Mouse (Mus musculus): ENCODE data around the gene Neu1.
"Not testable (repeated sequence)": the region's sequence is repeated elsewhere in the genome, so short reads cannot be mapped to it uniquely, and the experiment has no call there.

Neu1 gene

DNA sequence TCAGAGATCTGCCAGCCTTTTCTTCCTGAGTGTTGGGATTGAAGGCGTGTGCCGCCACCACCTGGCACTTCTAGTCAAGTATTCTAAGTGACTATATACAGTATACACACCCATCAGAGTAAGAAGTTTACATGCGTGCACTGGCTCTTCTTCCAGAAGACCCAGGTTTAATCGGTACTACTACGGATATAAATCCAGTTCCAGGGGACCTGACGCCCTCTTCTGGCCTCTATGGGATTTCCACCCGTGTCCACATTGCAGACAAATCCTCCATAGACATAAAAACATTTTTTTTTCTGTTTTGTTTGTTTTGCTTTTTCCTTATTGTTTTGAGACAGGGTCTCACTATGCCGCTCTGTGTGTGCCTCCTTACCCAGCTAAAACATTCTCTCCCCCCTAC lies 16.6 kb downstream of the Neu1 start:
- CTCF ChIA-PET: interaction anchor here (0.6 to 1.0 kb wide), 3 partner anchors 17 to 48 kb away, joined by 3 to 18 read pairs (median 3); partner anchors contain the start of gene Neu1

DNA sequence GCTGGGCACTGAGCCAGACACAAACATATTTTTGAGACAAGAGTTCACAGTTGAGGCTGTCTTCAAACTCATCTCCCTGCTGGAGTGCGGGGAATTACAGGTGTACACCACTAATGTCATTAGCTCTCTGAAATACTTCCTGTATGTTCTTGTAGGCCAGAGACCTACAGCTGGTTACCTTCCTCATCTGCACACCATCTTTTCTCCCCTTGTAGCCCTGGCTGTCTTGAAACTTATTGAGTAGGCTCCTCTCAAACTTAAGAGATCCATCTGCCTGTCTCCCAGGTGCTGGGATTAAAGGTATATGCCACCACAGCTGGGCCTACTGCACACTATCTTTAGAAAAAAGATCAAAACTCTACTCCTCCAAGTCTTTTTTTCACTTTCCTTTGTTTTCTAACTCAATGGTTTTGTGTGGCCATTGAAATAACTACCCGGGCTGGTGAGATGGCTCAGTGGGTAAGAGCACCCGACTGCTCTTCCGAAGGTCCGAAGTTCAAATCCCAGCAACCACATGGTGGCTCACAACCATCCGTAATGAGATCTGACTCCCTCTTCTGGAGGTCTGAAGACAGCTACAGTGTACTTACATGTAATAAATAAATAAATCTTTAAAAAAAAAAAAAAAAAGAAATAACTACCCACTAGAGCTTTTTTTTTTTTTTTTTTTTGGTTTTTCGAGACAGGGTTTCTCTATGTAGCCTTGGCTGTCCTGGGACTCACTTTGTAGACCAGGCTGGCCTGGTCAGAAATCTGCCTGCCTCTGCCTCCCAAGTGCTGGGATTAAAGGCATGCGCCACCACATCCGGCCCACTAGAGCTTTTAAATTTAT lies 17.9 kb downstream of the Neu1 start:
- CTCF ChIA-PET: interaction anchor here (0.6 to 0.8 kb wide), 3 partner anchors 140 to 222 kb away, joined by 3 to 11 read pairs (median 3); no protein-coding TSS in a partner anchor

GRCm38 (mm10) chr17:34949553-34949969 lies 18.5 kb downstream of the Neu1 start:
- CTCF ChIA-PET: no interaction called here

- CTCF ChIA-PET: no interaction called here
These were observed 19.7 kb downstream of the Neu1 start for GRCm38 (mm10) chr17:34950514-34951455.

DNA sequence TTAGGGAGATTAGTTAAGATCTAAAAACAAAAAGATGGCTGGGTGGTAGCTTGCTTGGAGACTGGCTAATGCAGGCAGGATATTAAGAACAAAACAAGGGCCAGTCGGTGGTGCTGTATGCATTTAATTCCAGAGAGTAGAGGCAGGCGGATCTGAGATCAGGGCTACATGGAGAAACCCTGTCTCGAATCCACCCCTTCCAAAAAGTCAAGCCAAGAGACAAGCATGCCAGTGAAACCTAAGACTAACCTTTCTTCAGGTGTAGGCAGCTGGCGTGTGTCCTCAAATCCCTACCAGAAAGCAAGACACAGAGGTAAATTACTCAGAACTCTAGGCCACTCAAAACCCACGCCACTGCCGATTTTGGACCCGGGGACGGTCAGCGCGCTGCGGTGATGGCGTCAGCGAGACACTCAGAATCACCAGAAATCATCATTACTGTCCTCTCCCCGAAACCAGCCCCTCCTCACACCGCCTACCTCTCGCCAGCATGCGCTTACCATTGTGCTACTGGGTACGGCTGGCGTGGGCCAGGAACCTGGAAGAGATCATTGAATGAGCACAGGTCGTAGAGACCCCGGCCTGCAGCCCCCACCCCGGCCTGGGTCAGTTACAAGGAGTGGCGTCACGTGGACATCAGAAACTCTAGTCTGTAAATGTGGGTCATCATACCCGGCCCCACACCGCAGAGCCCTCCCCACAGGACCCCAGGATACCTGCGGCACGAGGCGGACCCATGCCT lies 20.8 kb downstream of the Neu1 start:
- CTCF ChIA-PET: interaction anchor here (0.6 to 0.7 kb wide), 2 partner anchors 42 to 306 kb away, joined by 3 read pairs; no protein-coding TSS in a partner anchor

GRCm38 (mm10) chr17:34952378-34953040 lies 21.5 kb downstream of the Neu1 start:
- CTCF ChIA-PET: interaction anchor here (0.6 to 0.7 kb wide), 2 partner anchors 41 to 305 kb away, joined by 3 read pairs; no protein-coding TSS in a partner anchor

- CTCF ChIA-PET: no interaction called here
These were observed 22.2 kb downstream of the Neu1 start for GRCm38 (mm10) chr17:34953258-34953657.

GRCm38 (mm10) chr17:34953904-34954303 lies 22.9 kb downstream of the Neu1 start:
- CTCF ChIA-PET: no interaction called here

DNA sequence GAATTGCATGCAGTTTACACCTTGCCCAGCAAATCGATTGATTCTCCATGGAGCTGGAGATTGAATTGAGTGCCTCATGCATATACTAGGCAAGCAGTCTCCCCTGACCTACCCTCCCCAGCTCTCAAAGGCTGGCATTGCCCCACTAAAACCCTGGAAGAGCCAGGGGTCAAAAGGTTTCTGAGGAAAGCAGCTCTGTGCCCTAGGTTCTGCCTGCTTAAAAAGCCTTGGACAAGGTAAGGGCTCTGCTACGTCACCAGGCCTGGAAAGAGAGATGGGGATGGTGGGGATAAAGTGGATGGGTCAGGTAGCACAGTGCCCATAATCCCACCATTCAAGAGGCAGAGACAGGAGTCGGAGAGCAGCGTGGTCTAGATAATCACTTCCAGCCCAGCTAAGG lies 23.8 kb downstream of the Neu1 start:
- CTCF ChIA-PET: no interaction called here

- CTCF ChIA-PET: no interaction called here
These were observed 24.8 kb downstream of the Neu1 start for GRCm38 (mm10) chr17:34955884-34956283.

DNA sequence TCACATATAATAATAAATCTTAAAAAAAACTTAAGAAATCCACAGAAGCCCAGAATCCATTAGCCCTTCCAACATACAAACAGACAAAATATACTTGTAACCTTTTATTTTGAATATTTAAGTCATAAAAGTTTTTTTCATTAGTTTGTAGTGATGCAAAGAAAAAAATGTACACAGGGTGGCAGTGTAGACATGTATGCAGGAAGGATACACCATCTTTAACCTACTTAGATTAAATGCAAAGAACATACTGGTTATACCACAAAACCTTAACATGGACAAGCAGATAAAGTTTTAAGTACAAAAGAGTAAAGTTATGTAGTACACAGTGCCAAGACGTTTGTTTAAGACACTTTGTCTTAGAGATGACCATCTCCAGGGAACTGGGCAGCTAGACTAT lies 25.3 kb downstream of the Neu1 start:
- CTCF ChIA-PET: interaction anchor here (0.5 kb wide), 1 partner anchor 180 kb away, joined by 4 read pairs; no protein-coding TSS in a partner anchor

DNA sequence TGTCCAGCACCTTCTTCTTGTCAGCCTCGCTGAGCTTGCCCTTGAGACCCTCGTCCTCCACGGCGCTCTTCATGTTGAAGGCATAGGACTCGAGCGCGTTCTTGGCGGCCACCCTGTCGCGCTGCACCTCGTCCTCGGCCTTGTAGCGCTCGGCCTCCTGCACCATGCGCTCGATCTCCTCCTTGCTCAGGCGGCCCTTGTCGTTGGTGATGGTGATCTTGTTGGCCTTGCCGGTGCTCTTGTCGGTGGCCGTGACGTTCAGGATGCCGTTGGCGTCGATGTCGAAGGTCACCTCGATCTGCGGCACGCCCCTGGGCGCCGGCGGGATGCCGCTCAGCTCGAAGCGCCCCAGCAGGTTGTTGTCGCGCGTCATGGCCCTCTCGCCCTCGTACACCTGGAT lies 26.2 kb downstream of the Neu1 start:
- CTCF ChIA-PET: interaction anchor here (0.7 kb wide), 1 partner anchor 52 kb away, joined by 3 read pairs; no protein-coding TSS in a partner anchor

DNA sequence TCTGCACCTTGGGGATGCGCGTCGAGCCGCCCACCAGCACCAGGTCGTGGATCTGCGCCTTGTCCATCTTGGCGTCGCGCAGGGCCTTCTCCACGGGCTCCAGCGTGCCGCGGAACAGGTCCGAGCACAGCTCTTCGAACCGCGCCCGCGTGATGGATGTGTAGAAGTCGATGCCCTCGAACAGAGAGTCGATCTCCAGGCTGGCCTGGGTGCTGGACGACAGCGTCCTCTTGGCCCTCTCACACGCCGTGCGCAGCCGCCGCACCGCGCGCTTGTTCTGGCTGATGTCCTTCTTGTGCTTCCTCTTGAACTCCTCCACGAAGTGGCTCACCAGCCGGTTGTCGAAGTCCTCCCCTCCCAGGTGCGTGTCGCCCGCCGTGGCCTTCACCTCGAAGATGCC lies 26.9 kb downstream of the Neu1 start:
- CTCF ChIA-PET: not testable (repeated sequence)

- CTCF ChIA-PET: not testable (repeated sequence)
These were observed 27.7 kb downstream of the Neu1 start for GRCm38 (mm10) chr17:34958734-34959129.

DNA sequence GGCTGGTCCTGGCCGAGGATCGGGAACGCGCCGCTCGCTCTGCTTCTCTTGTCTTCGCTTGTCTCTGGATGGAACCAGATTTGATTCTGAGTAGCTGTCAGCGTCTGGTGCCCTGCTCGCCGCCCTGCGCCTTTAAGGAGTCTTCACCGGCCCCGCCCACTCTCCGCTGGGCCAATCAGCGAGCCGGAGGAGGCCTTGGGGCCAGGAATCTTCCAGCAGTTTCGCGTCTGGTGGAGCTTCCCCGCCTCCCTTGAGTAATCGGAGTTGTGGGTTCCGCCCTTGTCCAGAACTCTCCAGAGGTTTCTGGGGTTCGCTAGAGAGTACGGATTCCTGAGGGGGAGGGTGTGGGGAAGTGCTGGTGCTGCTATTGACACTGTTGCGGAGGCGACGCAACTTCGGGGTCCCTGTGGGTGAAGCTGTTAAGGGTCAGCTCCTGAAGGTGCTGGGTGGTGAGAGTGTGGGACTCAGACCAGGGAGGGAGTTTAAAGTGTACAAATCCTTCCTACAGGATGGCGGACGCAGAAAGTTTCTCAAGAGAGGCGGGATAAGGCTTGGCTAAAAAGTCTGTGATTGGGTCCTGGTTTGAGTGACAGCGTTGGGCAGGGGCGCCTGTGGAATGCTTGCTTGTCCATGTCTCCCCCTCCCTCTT lies 28.2 kb downstream of the Neu1 start, which contains the start of gene Hspa1b:
Gene Hspa1b (minus strand): TSS at position 109 of the 649 bp plus-strand sequence.
- CTCF ChIA-PET: not testable (repeated sequence)

- CTCF ChIA-PET: interaction anchor here (0.6 kb wide), 2 partner anchors 13 to 548 kb away, joined by 3 to 9 read pairs; no protein-coding TSS in a partner anchor
These were observed 28.9 kb downstream of the Neu1 start for GRCm38 (mm10) chr17:34959881-34960515.

- CTCF ChIA-PET: interaction anchor here (0.6 kb wide), 2 partner anchors 12 to 549 kb away, joined by 3 to 9 read pairs; no protein-coding TSS in a partner anchor
These were observed 29.8 kb downstream of the Neu1 start for GRCm38 (mm10) chr17:34960702-34961493.

DNA sequence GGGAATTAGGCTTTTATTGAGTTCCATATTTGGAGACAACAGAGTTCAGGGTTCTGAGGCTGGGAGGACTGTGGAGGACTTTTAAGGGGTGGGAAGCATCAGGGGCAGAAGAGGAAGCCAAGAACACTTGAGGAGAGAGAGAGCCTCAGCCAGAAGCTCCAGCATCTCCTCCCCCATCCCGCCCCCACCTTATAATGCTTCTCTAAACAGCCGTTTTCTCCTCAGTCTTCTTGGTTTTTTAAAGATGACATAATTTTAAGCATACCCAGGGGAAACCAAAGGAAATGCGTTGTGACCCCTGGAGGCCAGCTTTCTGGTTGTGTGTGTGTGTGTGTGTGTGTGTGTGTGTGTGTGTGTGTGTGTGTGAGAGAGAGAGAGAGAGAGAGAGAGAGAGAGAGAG lies 31.1 kb downstream of the Neu1 start:
- CTCF ChIA-PET: interaction anchor here (0.5 to 0.7 kb wide), 2 partner anchors 46 to 110 kb away, joined by 3 to 9 read pairs; no protein-coding TSS in a partner anchor

DNA sequence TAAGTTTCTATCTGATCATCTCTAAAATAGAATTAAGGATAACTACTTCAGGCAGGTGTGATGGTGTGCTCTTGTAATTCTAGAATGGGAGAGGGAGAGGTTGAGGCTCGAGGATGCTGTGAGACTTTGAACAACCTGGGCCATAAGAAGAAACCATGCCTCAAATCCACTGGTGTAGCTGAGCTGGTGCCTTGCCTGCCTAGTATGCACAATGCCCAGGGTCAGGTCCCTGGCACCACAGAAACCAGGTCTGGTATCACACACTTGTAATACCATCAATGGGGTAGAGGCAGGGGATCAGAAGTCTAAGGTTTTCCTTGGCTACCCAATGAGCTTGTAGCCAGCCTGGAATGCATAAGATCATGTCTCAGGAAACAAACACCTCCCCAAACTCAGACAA lies 31.8 kb downstream of the Neu1 start:
- CTCF ChIA-PET: interaction anchor here (0.7 to 1.4 kb wide), 2 partner anchors 9 to 47 kb away, joined by 3 to 9 read pairs; partner anchors contain the start of genes Hspa1a and Hspa1l

All from spleen, embryonic (tissue).